Mouse (Mus musculus) midbrain, postnatal 0 days (tissue): ENCODE measurements at regions not wholly inside any gene's neighbourhood (a gene's known extent, or its start where the extent isn't known, plus 50 kb on each side); places are given as distances from the start of the nearest gene placed in this dataset.

Source experiments
- ATAC-seq: fragments of 200-750 bp; cut with Nextera tagmentation; 2 replicates; pipeline ENCODE4 v1.8.0; 2017; ENCODE audit warnings: moderate number of reproducible peaks, mild to moderate bottlenecking, moderate TSS enrichment, moderate library complexity; ENCODE audit not compliant: low FRiP score
- DNase-seq: peaks from one replicate; pipeline ENCODE4 v3.0.0-alpha.2; 2015; ENCODE audit warnings: low spot score
- H3K27ac ChIP-seq: fragments of 300-500 bp; sonication (generic); 2 replicates; pipeline ENCODE4 v1.5.1; 2014; ENCODE audit warnings: low read depth, mild to moderate bottlenecking, low read length, mixed read lengths
- H3K27me3 ChIP-seq: fragments of 300-500 bp; sonication (generic); 2 replicates; pipeline ENCODE4 v1.6.1; 2014; ENCODE audit warnings: low read length, control low read depth, mixed read lengths; ENCODE audit not compliant: insufficient read depth
- H3K36me3 ChIP-seq: fragments of 300-500 bp; sonication (generic); 2 replicates; pipeline ENCODE4 v1.6.1; 2014; ENCODE audit warnings: low read length, control low read depth, mixed read lengths; ENCODE audit not compliant: insufficient read depth
- H3K4me1 ChIP-seq: fragments of 300-500 bp; sonication (generic); 2 replicates; pipeline ENCODE4 v1.6.1; 2014; ENCODE audit warnings: mild to moderate bottlenecking, control low read depth, antibody characterized with exemption, low read length, mixed read lengths; ENCODE audit not compliant: insufficient read depth
- H3K4me2 ChIP-seq: fragments of 300-500 bp; sonication (generic); 2 replicates; pipeline ENCODE4 v1.6.1; 2014; ENCODE audit warnings: low read depth, mild to moderate bottlenecking, low read length, mixed read lengths; ENCODE audit not compliant: poor library complexity, severe bottlenecking
- H3K4me3 ChIP-seq: fragments of 300-500 bp; sonication (generic); 2 replicates; pipeline ENCODE4 v1.5.1; 2014; ENCODE audit warnings: low read depth, mild to moderate bottlenecking, low read length, moderate library complexity
- H3K9ac ChIP-seq: fragments of 300-500 bp; sonication (generic); replicated peaks from 2 replicates; pipeline ENCODE4 v1.6.1; 2014; ENCODE audit warnings: mild to moderate bottlenecking, low read length, moderate library complexity, mixed read lengths; ENCODE audit not compliant: poor library complexity, severe bottlenecking
- H3K9me3 ChIP-seq: fragments of 300-500 bp; sonication (generic); 2 replicates; pipeline ENCODE4 v1.6.1; 2016; ENCODE audit warnings: low read length, control low read depth
- CTCF ChIP-seq: IDR thresholded peaks from 2 replicates; pipeline ENCODE4 v1.5.1; 2016; ENCODE audit warnings: antibody characterized with exemption, mild to moderate bottlenecking
- WGBS: fragments of 180-500 bp; shearing (Covaris S2); extraction: QIAGEN DNeasy Blood & Tissue Kit; methylation state at CpG from one replicate; pipeline ENCODE4 v1.1.7; 2014; 5-methylcytosine and 5-hydroxymethylcytosine counted together

DNA sequence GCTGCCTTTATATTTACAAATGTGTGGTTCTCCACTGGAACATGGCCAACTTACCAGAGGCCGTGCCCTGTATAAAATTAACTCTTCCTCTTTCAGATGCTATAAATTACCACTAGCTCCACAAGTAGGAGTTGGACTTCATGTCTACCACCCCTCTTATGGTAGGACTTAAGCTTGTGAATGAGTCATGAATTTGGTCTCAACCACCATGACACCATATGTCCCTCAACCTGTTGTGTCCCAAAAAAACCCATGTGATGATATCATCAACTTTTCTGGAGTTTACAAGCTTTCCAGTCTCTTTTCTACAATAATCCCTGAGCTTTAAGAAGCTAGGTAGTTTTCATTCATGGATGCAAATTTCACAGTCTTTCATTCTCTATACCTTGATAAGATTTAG, 1951.4 kb downstream of the Pcdh7 start:
- DNase-seq (no peak), ATAC-seq (no peak)
- Histone ChIP-seq H3K27me3 (no peaks in the 10 kb centered on the region), H3K36me3 (no peaks in the 10 kb centered on the region), H3K4me2 (no peak overlapping the region), H3K9ac (no peak overlapping the region), H3K4me1 (no peaks in the 10 kb centered on the region), H3K4me3 (no peak overlapping the region), H3K9me3 (no peaks in the 10 kb centered on the region), H3K27ac (no peak overlapping the region)
- 93% methylated on average over 1 of the region's 1 CpGs for WGBS
- TF ChIP-seq CTCF = no peak

DNA sequence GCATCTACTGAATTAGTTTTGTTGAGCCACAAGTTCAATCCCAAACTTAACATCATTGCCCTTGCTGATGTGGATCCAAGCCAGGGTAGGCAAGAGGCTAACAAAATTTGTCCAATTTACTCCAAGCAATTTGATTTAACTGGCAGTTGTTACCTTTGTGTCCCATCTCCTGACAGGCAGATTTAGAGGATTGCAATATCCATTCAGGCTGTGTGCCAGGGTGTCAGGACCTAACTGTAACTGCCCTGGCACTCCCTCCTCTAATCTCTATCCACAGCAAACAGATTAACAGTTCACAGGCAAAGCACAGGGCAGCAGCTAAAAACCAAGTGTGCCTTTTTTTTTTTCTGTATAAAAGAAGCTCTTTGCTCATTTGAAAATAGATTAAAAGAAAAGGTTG, 1982.2 kb downstream of the Pcdh7 start:
- H3K4me1 ChIP-seq = no peaks in the 10 kb centered on the region
- no peak overlapping the region for H3K4me3 ChIP-seq
- no peaks in the 10 kb centered on the region for H3K9me3 ChIP-seq
- no peak for TF ChIP-seq CTCF
- DNase-seq (peak; percentile 2), ATAC-seq (no peak)
- H3K9ac ChIP-seq = no peak overlapping the region
- H3K36me3 ChIP-seq = no peaks in the 10 kb centered on the region
- no peak overlapping the region for H3K27ac ChIP-seq
- no peaks in the 10 kb centered on the region for H3K27me3 ChIP-seq
- H3K4me2 ChIP-seq = no peak overlapping the region

DNA sequence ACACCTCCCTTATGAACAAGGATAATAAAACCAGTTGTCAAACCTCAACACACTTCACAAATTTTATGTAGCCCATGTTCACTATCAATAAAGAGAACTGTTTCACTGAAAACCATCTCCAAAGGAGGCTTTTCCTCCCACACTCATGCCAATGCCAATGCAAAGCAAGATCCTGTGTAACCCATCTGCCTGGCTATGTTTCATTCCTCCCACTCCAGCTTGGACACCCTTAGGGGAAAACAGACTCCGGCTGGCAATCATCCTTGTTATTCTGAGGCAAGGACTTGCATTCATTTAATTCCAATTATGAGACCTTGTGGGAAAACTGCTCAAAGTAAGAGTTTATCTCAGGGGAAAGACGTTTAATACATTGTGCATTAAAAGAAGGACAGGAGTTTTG, 1997.7 kb downstream of the Pcdh7 start:
- DNase-seq (peak; percentile 10), ATAC-seq (no peak)
- TF ChIP-seq CTCF = no peak
- no peak overlapping the region for H3K27ac ChIP-seq
- H3K4me2 ChIP-seq = no peak overlapping the region
- H3K9me3 ChIP-seq = no peaks in the 10 kb centered on the region
- no peaks in the 10 kb centered on the region for H3K36me3 ChIP-seq
- H3K4me1 ChIP-seq = no peaks in the 10 kb centered on the region
- H3K27me3 ChIP-seq = no peaks in the 10 kb centered on the region
- H3K9ac ChIP-seq = no peak overlapping the region
- H3K4me3 ChIP-seq = no peak overlapping the region
- whole genome bisulfite sequencing = 38% methylated on average over 2 of the region's 2 CpGs

DNA sequence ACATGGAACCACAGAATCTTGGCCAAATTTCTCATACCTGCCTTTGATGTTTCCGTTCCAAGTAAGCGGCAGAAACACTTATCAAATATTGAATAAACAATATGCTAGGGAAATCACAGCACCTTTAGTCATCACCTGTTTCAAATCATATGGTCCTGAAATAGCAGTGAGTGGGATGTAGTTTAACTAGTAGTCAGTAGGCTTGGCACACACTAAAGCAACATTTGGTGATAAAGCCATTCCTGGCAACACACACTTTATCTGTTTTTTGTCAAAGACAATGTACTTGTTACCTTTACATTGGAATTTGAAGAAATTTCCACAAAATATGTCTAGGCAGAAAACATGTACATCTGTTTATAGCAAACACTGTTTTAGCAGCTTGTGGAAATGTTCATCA, 2038.5 kb downstream of the Pcdh7 start:
- Histone ChIP-seq H3K4me1 (no peaks in the 10 kb centered on the region), H3K36me3 (no peaks in the 10 kb centered on the region), H3K27me3 (no peaks in the 10 kb centered on the region), H3K4me2 (no peak overlapping the region), H3K4me3 (no peak overlapping the region), H3K9ac (no peak overlapping the region), H3K9me3 (no peaks in the 10 kb centered on the region), H3K27ac (no peak overlapping the region)
- no peak for ATAC-seq
- TF ChIP-seq CTCF = no peak
- DNase-seq = no peak
- WGBS = 96% methylated on average over 2 of the region's 2 CpGs

DNA sequence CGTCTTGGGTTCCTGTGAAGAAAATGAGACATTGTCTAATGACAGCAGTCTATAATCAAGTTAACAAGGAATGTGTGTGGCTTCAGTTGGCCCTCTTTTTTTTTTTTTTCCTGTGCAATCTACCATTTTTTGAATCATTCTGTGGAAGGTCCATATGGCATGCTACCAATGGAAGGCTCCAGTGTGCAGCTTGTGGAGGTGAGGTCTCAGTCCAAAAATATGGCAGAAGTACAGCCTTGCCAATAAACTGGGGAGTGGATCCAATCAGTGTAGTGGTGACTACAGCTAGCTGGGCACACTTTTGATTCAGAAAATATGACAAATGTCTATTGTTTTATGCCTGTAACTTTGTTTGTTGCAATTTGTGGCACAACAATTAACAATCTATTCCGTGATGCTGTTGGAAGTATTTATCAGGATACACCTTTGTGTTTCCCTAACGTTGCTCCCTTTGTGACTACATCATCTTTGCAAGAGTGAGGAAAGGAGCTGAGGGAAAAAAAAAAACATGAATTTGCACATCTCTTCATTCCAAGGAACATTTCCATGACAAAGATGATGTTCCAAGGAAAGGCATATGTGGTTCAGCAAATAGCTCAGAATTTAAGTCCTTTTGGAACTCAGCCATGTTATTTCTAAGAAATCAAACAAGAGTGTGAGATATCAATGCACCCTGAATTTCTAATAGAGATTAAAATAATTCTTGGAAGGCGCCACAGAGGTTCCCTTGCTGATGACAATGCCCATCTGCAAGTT, 2039.1 kb downstream of the Pcdh7 start:
- Histone ChIP-seq H3K27me3 (no peaks in the 10 kb centered on the region), H3K36me3 (no peaks in the 10 kb centered on the region), H3K27ac (no peak overlapping the region), H3K4me1 (no peaks in the 10 kb centered on the region), H3K4me2 (no peak overlapping the region), H3K9ac (no peak overlapping the region), H3K9me3 (no peaks in the 10 kb centered on the region), H3K4me3 (no peak overlapping the region)
- ATAC-seq (no peak), DNase-seq (peak; percentile 9)
- TF ChIP-seq CTCF = no peak
- WGBS = 75% methylated on average over 4 of the region's 4 CpGs
